Mouse (Mus musculus) right cerebral cortex, adult 2 months (tissue): Measurements from ENCODE around the gene Smarcd2.
"Not testable (repeated sequence)": the region's sequence is repeated elsewhere in the genome, so short reads cannot be mapped to it uniquely, and the experiment has no call there.

Experiments
- DNase-seq, 2 experiments: peaks; one replicate each; pipeline ENCODE4 v3.0.0; 2021 to 2022; ENCODE audit warnings: low spot score in 2 of 2

Gene Smarcd2

GRCm38 (mm10) chr11:106246834-106247233 lies 25.9 kb downstream of the Smarcd2 start:
- DNase-seq: no peak

- not testable (repeated sequence) for DNase-seq
Measured at GRCm38 (mm10) chr11:106233978-106234377, 38.8 kb downstream of the Smarcd2 start.

- no peak for DNase-seq
Measured at GRCm38 (mm10) chr11:106220603-106221002, 52.2 kb downstream of the Smarcd2 start.

GRCm38 (mm10) chr11:106216730-106217490 lies 55.9 kb downstream of the Smarcd2 start, which contains the start of gene Ddx42:
Ddx42 (plus strand) TSS chr11:106216926.
- peak; percentile 88 to 91 for DNase-seq

GRCm38 (mm10) chr11:106215927-106216729 lies 56.6 kb downstream of the Smarcd2 start, which contains the start of gene Ccdc47:
Ccdc47 (minus strand) TSS chr11:106216344.
- peak; percentile 95 to 97 for DNase-seq

GRCm38 (mm10) chr11:106215450-106215859 lies 57.3 kb downstream of the Smarcd2 start:
- DNase-seq: no peak

- DNase-seq: no peak
Measured at GRCm38 (mm10) chr11:106214856-106215255, 57.9 kb downstream of the Smarcd2 start.
